Mouse (Mus musculus): ENCODE data around the gene Arid3b.

DNA sequence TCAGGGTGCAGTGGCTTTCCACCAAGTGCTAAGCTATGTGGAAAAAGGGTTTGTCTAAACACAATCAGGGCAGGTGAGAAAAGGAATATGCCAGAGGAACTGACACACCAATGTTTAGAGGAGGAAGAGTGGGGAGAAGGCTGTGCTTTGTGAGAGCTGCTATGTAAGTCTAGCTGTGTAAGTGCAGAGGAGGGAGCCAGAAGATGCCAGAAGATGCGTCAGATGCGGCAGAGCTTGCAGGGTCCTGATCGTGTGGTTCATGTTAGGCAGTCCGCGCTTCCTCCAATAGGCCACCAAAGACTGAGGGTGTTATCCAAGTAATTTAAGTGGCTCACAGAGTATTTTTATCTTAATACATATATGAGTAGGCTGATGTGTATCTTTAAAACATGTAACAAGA, 31.3 kb upstream of the Arid3b start:
- TF ChIP-seq CTCF (conservative IDR thresholded peaks at IDR 0.05 in 1 of 2, IDR thresholded peaks at IDR 0.05 in 1 of 2; ENCODE audit: low read depth in 2 of 2, low read length in 2 of 2) (no peak), USF1 (IDR thresholded peaks at IDR 0.05; ENCODE audit: low read depth, low read length) (no peak), MAX (IDR thresholded peaks at IDR 0.05; ENCODE audit: low read length) (no peak), MXI1 (IDR thresholded peaks at IDR 0.05; ENCODE audit: low read depth, low read length) (no peak), EP300 (IDR thresholded peaks at IDR 0.05; ENCODE audit: low read length) (no peak), TBP (conservative IDR thresholded peaks at IDR 0.05; ENCODE audit: low read depth, low read length) (no peak)
